Mouse (Mus musculus) heart, embryonic 15.5 days (tissue): Measurements from ENCODE around the gene Ap1g2. TPM values are rescaled to one million over a fixed set of nuclear protein-coding genes. Genes with fewer than 3 reads are reported as not detected.

Experiments used
- ATAC-seq: fragments of 200-750 bp; cut with Nextera tagmentation; replicated peaks from 2 replicates; pipeline ENCODE4 v1.8.0; 2017; ENCODE audit warnings: low read depth, moderate TSS enrichment; ENCODE audit not compliant: insufficient number of reproducible peaks, insufficient read depth, low FRiP score
- H3K27ac ChIP-seq: fragments of 300-500 bp; sonication (generic); 2 replicates; pipeline ENCODE4 v1.5.1; 2015; ENCODE audit warnings: mild to moderate bottlenecking, inconsistent platforms
- H3K27me3 ChIP-seq: fragments of 300-500 bp; sonication (generic); 2 replicates; pipeline ENCODE4 v1.6.1; 2015; ENCODE audit warnings: inconsistent platforms
- H3K36me3 ChIP-seq: fragments of 300-500 bp; sonication (generic); 2 replicates; pipeline ENCODE4 v1.6.1; 2015; ENCODE audit warnings: mild to moderate bottlenecking, inconsistent platforms
- H3K4me1 ChIP-seq: fragments of 300-500 bp; sonication (generic); replicated peaks from 2 replicates; pipeline ENCODE4 v1.6.1; 2015; ENCODE audit warnings: inconsistent platforms
- H3K4me2 ChIP-seq: fragments of 300-500 bp; sonication (generic); 2 replicates; pipeline ENCODE4 v1.6.1; 2015; ENCODE audit warnings: inconsistent platforms, mild to moderate bottlenecking, moderate library complexity
- H3K4me3 ChIP-seq: fragments of 300-500 bp; sonication (generic); 2 replicates; pipeline ENCODE4 v1.5.1; 2015; ENCODE audit warnings: mild to moderate bottlenecking, inconsistent platforms
- H3K9ac ChIP-seq: fragments of 300-500 bp; sonication (generic); 2 replicates; pipeline ENCODE4 v1.6.1; 2015; ENCODE audit warnings: mild to moderate bottlenecking, inconsistent platforms
- H3K9me3 ChIP-seq: fragments of 300-500 bp; sonication (generic); replicated peaks from 2 replicates; pipeline ENCODE4 v1.6.1; 2016; ENCODE audit warnings: inconsistent platforms
- WGBS: fragments of 180-500 bp; shearing (Covaris S2); methylation state at CpG from one replicate; pipeline ENCODE4 v1.1.7; 2015; ENCODE audit warnings: mixed read lengths; 5-methylcytosine and 5-hydroxymethylcytosine counted together
- polyA plus RNA-seq: library from polyadenylated mRNA; unstranded; fragments of >200 nt; fragmentation: Nextera tagmentation; extraction: Ambion mirVana; gene quantifications from 2 replicates; pipeline ENCODE4 v1.2.1, GENCODE M21; 2015

Ap1g2 gene
- polyA plus RNA-seq, 1 experiment from 2014 or later, result 8.5 TPM

DNA sequence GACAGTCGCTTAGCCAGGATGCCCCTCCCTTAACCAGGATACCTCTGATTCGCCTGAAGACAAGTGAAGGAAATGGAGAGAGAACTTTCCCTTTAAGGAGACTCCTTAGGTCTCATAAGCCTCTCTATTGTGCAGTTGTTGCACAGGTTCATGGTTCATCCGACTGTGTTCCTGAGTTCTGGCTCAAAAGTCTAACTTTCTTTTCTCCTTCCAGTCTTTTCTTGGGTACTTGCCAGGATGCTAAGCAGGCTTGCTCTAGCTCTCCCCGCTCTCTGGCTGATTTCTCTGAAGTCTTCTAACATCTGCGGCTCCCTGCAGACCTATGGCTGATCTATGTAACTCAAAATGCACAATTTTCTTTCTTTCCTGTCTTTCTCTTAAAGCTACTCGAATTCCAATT, 22.9 kb downstream of the Ap1g2 start:
- H3K4me1 ChIP-seq, result peaks cover 25% of the 10 kb centered on the region
- H3K9me3 ChIP-seq, result no peaks in the 10 kb centered on the region
- ATAC-seq, result no peak
- H3K27ac ChIP-seq, result no peak overlapping the region
- no peak overlapping the region for H3K9ac ChIP-seq
- WGBS, result 61% methylated on average over 6 of the region's 6 CpGs
- no peaks in the 10 kb centered on the region for H3K36me3 ChIP-seq
- peaks cover 7% of the 10 kb centered on the region for H3K27me3 ChIP-seq
- H3K4me2 ChIP-seq, result no peak overlapping the region
- H3K4me3 ChIP-seq, result no peak overlapping the region

DNA sequence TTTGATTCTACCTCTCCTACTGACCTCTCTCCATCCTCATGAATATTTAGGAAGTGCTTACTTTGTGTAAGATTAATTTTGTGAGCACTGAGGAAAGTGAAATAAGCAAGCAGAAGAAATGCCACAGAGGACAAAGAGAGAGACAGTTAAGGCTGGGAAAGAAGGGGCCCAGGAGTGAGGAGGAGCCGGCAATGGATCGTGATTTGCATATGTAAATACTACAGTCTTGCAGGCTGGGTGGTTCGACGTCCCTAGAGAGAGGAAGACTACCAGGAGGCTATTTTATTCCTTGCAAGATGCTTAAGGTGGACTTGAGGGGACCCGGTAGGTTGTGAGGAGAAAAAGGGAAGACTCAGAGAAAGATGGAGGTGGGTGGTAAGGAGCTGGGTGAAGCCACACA, 25.3 kb downstream of the Ap1g2 start:
- no peak overlapping the region for H3K27ac ChIP-seq
- no peak for ATAC-seq
- H3K27me3 ChIP-seq, result peaks cover 23% of the 10 kb centered on the region
- no peak overlapping the region for H3K4me2 ChIP-seq
- H3K9me3 ChIP-seq, result no peaks in the 10 kb centered on the region
- H3K9ac ChIP-seq, result no peak overlapping the region
- H3K4me3 ChIP-seq, result no peak overlapping the region
- peaks cover 33% of the 10 kb centered on the region for H3K4me1 ChIP-seq
- no peaks in the 10 kb centered on the region for H3K36me3 ChIP-seq
- 39% methylated on average over 5 of the region's 5 CpGs for WGBS

DNA sequence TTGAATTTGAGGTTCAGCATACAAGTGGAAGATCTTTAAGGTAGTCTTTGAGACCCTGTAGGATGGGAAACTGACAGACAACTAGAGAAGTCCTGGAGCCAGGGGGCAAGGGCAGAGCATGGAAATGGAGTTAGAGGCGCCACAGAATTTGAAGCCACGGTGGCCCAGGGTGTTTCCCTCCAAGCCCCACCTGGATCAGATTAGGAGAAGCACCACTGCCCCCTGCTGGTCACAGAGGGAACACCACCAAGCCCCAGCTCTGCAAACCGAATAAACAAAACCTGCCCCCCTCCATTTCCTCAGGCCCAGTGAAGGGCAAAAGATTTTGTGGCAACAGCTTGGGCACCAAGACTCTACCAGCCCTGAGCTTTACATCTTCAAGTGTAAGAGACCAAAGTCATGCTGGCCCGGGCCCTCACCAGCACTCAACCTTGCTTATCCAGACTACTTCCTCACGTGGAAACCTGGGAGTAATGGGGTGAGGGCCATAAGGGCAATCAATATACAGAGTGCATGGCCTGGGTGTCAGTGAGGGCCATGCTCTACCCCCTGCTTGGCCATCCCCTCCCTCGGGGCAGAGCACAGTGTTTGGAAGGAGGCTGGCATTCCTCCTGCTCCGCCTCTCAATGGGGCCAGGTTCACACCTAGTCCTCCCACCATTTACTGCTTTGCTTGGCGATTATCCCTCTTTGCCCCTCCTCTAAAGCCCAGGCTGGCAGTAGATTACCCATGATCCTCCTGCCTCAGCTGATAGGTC, 27.0 kb downstream of the Ap1g2 start:
- Histone ChIP-seq H3K27ac (no peak overlapping the region), H3K9ac (0 out of 2 replicates have a peak overlapping the region, but pooled peaks have one; percentile 31), H3K9me3 (no peaks in the 10 kb centered on the region), H3K4me3 (peak overlapping the region; percentile 25; the same call in 1 of the 2 replicates), H3K36me3 (no peaks in the 10 kb centered on the region), H3K27me3 (peaks cover 30% of the 10 kb centered on the region), H3K4me1 (peaks cover 33% of the 10 kb centered on the region), H3K4me2 (peak overlapping the region; percentile 49)
- ATAC-seq, result no peak
- WGBS, result 24% methylated on average over 8 of the region's 8 CpGs

DNA sequence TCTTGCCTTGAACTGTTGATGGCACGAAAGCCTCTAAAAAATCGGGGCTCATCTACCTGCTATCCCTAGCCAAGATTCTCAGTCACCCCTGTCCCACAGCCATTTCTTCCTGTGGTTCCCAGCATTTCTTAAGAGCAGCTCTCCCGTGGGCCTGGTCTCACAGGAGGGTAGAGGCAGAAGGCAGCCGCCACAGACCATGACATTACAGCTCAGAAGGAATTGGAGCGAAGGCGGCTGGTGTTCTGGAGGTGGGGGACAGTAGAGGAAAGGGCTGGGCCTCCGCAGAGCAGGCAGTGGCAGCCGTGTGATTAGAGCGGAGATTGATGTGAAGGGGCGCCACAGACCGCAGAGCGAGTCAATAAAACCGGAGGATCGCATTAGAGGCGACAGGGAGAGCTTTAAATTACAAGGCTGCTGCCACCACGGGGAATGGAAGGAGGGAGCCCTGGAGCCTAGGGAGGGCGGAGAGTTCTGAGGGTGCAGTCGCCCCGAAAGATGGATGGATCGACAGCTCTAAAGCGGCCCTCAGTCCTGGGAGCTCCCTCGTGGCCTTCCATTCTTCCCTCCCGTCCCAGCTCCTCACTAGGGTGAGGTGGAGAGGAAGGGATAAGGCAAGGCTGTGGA, 27.9 kb downstream of the Ap1g2 start:
- Histone ChIP-seq H3K4me3 (peak overlapping the region; percentile 25; the same call in 1 of the 2 replicates), H3K4me1 (peaks cover 33% of the 10 kb centered on the region), H3K9ac (peak overlapping the region; percentile 31; the same call in 1 of the 2 replicates), H3K9me3 (no peaks in the 10 kb centered on the region), H3K27ac (no peak overlapping the region), H3K27me3 (peaks cover 32% of the 10 kb centered on the region), H3K4me2 (peak overlapping the region; percentile 49), H3K36me3 (no peaks in the 10 kb centered on the region)
- WGBS, result 7% methylated on average over 23 of the region's 23 CpGs
- ATAC-seq, result 0 out of 2 replicates have a peak, but pooled peaks have one; percentile 36

DNA sequence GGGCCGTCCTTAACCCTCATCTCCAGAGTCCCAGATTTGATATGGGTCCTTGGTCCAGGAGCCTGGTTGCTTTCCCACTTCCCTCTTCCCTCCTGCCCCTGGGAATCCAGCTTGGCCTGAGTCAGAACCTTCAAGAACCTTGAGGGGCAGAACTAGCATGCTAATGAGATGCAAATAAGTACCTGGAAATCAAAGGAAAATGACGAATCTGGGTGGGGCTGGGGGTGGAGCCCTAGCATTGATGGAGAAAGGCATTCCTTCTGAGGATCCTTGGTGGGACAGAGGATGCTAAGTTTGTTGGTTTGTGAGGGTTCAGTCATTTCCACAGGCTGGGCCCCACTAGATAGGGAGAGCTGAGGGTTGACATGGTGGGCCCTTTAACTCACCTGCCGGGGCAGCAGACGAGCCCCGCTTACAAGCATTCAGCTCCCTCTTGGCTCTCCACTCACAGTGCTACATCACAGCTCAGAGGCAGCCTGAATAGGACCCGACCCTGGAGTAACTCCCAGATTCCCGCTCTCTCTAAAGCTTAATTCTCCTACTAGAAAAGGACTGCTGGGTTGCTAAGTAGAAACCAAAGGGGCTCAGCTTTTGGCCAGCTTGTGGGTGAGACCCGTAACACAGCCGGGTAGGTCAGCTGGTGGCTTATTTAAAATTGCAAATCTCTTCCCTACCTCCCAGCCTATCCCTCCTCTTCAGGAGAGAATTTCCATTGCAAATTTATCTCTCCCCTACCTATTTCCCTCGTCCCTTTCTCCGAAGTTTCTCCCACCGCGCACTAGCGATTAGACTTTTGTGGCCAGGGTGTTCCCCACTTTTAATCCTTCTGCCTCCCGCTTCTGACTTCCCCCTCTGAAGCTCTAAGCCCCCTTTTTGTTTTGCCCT, 28.7 kb downstream of the Ap1g2 start:
- peaks cover 33% of the 10 kb centered on the region for H3K4me1 ChIP-seq
- H3K9ac ChIP-seq, result no peak overlapping the region
- no peaks in the 10 kb centered on the region for H3K9me3 ChIP-seq
- ATAC-seq, result no peak
- H3K27ac ChIP-seq, result no peak overlapping the region
- H3K4me3 ChIP-seq, result no peak overlapping the region
- H3K36me3 ChIP-seq, result no peaks in the 10 kb centered on the region
- WGBS, result 32% methylated on average over 15 of the region's 15 CpGs
- peaks cover 33% of the 10 kb centered on the region for H3K27me3 ChIP-seq
- peak overlapping the region; percentile 49; the same call in 1 of the 2 replicates for H3K4me2 ChIP-seq

DNA sequence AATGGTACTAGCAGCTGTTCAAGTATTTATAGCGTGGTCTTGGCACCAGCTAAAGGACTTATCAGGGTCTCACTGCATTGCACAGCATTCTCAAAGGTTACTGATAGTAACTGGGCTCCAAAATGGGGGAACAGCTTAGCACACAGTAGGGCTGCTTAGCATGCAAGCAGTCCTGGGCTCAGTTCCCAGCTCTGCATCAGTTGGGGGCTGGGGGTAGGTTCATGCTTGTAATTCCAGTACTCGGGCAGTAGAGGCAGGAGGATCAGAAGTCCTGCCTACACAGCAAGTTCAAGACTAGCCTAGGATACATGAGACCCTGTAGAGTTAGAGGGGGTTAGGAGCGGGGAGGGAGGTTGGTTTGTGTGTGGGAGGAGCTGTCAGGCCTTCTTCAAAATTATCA, 29.4 kb downstream of the Ap1g2 start:
- Histone ChIP-seq H3K4me3 (no peak overlapping the region), H3K9me3 (no peaks in the 10 kb centered on the region), H3K4me2 (no peak overlapping the region), H3K27ac (no peak overlapping the region), H3K4me1 (peaks cover 33% of the 10 kb centered on the region), H3K9ac (no peak overlapping the region), H3K36me3 (no peaks in the 10 kb centered on the region), H3K27me3 (peaks cover 41% of the 10 kb centered on the region)
- no peak for ATAC-seq
- 55% methylated on average over 3 of the region's 3 CpGs for WGBS

DNA sequence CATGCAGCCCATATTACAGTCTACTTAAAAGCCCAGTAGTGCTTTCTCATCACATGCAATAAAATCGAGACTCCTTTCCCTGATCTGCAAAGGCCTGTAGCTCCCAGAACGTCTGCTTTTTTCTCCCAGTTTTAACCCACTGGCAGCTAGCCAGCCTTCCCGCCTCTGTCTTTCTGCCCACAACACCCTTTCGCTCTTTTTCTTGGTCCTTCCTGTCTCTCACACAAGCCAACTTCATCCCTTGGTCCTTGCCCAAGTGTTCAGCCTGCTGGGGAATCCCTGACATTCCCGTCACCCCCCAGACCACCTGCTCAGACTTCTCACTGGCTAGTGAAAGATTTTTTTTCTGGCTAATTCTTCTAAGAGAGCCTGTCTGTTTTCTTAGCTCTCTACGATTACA, 30.2 kb downstream of the Ap1g2 start:
- no peak for ATAC-seq
- H3K36me3 ChIP-seq, result no peaks in the 10 kb centered on the region
- H3K9ac ChIP-seq, result no peak overlapping the region
- H3K4me3 ChIP-seq, result no peak overlapping the region
- H3K27me3 ChIP-seq, result peaks cover 46% of the 10 kb centered on the region
- H3K4me2 ChIP-seq, result no peak overlapping the region
- peaks cover 38% of the 10 kb centered on the region for H3K4me1 ChIP-seq
- WGBS, result 30% methylated on average over 6 of the region's 6 CpGs
- H3K9me3 ChIP-seq, result no peaks in the 10 kb centered on the region
- H3K27ac ChIP-seq, result no peak overlapping the region

DNA sequence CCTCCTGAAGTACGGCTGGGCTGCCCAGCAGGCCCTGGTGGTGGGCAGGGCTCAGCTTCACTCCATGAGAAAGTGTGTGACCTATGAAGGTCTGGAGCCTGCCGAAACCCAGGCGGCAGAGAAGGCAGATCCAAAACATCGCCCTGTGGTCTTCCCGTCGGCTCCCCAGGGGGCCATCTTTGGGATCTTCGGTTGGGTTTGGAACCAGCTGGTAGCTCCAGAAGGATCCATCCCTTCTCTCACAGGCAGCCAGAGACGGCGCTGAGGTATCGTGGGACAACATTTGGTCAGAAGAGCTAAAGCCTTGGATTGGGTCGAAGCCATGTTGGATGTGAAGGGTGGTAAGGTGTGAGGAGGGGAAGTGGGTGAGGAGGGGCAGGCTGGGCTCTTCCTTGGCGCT, 32.0 kb downstream of the Ap1g2 start:
- peaks cover 46% of the 10 kb centered on the region for H3K27me3 ChIP-seq

DNA sequence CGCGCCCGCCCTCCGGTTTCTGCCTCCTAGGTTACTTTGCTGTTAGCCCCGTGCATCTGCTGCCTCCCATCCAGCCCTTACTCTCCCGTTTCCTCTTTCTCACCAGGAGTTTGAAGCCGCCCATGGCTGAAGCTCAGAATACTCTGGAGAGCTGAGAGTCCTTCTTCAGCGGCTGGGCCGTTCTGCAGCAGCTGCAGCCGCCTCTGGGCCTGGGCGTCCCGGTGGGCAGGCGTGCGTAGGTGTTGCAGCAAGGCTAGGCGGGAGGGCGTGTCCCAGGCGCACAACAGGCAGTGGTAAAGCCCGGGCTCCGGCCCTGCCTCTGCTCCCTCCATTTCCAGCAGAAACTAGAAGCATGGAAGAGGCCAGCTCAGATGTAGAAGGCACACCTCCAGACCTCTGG, 34.6 kb downstream of the Ap1g2 start:
- no peak overlapping the region for H3K27ac ChIP-seq
- no peaks in the 10 kb centered on the region for H3K9me3 ChIP-seq
- H3K4me3 ChIP-seq, result peak overlapping the region; percentile 14; the same call in 1 of the 2 replicates
- H3K4me2 ChIP-seq, result no peak overlapping the region
- no peaks in the 10 kb centered on the region for H3K36me3 ChIP-seq
- 27% methylated on average over 19 of the region's 19 CpGs for WGBS
- peaks cover 23% of the 10 kb centered on the region for H3K27me3 ChIP-seq
- no peak for ATAC-seq
- no peak overlapping the region; the same call in 1 of the 2 replicates for H3K9ac ChIP-seq
- peaks cover 13% of the 10 kb centered on the region for H3K4me1 ChIP-seq

More for the DNA sequence above, 32.0 kb downstream of the Ap1g2 start:
- Histone ChIP-seq H3K36me3 (no peaks in the 10 kb centered on the region), H3K4me2 (no peak overlapping the region), H3K4me3 (no peak overlapping the region), H3K4me1 (peaks cover 35% of the 10 kb centered on the region), H3K9ac (no peak overlapping the region), H3K27ac (no peak overlapping the region), H3K9me3 (no peaks in the 10 kb centered on the region)
- WGBS, result 88% methylated on average over 12 of the region's 12 CpGs
- no peak for ATAC-seq

DNA sequence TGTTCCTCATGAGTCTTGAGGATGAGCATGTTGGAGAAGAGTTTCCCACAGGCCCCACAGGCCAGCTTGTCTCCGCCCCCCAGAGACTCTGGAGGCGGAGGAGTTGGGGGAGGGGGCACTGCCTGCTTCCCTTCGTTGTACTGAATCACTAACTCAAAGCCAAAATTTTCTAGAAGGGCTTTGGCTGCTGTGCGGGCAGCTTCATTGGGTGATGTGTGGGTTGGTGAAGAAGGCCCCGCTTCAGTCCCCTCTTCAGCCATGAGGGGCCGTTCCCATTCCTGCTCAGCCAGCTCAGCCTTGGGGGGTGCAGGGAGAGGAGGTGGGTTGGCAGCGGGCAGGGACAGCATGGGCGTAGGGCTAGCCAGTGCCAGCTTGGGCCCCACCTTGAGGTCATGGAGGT, 40.4 kb downstream of the Ap1g2 start:
- Histone ChIP-seq H3K4me1 (peaks cover 11% of the 10 kb centered on the region), H3K4me2 (no peak overlapping the region), H3K27ac (no peak overlapping the region), H3K9me3 (no peaks in the 10 kb centered on the region), H3K4me3 (no peak overlapping the region), H3K27me3 (peaks cover 25% of the 10 kb centered on the region), H3K9ac (no peak overlapping the region), H3K36me3 (no peaks in the 10 kb centered on the region)
- 82% methylated on average over 8 of the region's 8 CpGs for WGBS
- ATAC-seq, result no peak

DNA sequence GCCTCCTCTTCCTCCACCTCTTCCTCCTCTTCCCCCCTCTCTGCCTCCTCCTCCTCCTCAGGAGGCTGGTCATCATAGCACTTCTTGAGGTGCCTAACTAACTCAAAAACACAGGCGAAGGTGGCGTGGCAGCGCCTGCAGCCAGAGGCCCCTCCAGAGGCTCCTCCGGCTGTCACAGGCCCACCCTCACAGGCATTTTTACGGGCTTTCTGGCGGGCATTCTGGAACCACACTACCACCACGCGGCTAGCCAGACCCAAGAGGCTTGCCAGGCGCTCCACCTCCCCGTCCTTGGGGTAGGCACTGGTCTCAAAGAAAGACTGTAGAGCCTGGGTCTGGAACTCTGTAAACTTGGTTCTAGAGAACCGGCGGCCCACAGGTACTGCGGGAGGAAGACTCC, 41.0 kb downstream of the Ap1g2 start:
- H3K9ac ChIP-seq, result no peak overlapping the region
- H3K4me1 ChIP-seq, result peaks cover 11% of the 10 kb centered on the region
- no peak overlapping the region for H3K4me3 ChIP-seq
- H3K9me3 ChIP-seq, result no peaks in the 10 kb centered on the region
- H3K27me3 ChIP-seq, result peaks cover 25% of the 10 kb centered on the region
- 79% methylated on average over 13 of the region's 13 CpGs for whole genome bisulfite sequencing
- H3K36me3 ChIP-seq, result no peaks in the 10 kb centered on the region
- no peak for ATAC-seq
- no peak overlapping the region for H3K4me2 ChIP-seq
- H3K27ac ChIP-seq, result no peak overlapping the region
